Mouse (Mus musculus) kidney, adult 9 months (tissue): ENCODE measurements around the gene Pgrmc1.

Experiments used
- DNase-seq: peaks from one replicate; pipeline ENCODE4 v3.0.0; 2022

Pgrmc1 gene

DNA sequence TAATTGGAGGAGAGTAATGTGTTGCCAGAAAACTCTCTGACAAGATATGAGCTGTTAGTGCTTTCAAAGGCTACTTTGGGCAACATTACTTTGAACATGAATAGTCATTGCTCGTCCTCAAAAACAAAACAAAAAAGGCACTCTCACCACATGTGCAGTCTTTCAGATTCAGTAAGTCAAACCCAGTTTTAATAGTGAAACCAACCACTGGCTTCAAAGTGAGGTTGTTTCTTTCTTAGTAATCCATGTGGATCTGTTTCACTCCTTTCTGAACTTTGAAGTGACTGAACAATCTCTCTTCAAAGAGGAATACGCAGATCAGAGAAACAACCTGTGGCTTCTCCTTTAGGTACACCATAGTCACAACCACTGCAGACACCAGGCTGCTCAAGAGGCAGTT is 11.1 kb downstream of the Pgrmc1 start:
- DNase-seq: no peak

DNA sequence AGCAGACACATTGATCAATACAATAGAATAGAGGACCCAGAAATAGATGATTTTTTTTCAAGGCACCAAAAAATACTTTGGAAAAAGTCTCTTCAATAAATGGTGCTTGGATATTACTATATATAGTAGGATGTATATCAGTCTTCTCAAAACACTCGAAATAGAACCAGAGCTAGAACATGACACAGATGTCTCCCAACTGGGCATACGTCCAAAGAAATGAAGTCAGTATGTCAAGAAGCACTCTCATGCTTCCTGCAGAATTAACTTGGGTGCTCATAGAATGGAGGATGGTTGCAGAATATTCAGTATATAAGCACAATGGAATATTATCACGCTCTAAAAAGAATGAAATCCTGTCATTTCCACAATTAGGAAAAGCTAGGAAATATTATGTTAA is 30.1 kb downstream of the Pgrmc1 start:
- no peak for DNase-seq

- DNase-seq: no peak
These were observed 32.8 kb downstream of the Pgrmc1 start for GRCm38 (mm10) chrX:36630771-36631170.

GRCm38 (mm10) chrX:36640046-36640445 is 42.0 kb downstream of the Pgrmc1 start:
- no peak for DNase-seq

DNA sequence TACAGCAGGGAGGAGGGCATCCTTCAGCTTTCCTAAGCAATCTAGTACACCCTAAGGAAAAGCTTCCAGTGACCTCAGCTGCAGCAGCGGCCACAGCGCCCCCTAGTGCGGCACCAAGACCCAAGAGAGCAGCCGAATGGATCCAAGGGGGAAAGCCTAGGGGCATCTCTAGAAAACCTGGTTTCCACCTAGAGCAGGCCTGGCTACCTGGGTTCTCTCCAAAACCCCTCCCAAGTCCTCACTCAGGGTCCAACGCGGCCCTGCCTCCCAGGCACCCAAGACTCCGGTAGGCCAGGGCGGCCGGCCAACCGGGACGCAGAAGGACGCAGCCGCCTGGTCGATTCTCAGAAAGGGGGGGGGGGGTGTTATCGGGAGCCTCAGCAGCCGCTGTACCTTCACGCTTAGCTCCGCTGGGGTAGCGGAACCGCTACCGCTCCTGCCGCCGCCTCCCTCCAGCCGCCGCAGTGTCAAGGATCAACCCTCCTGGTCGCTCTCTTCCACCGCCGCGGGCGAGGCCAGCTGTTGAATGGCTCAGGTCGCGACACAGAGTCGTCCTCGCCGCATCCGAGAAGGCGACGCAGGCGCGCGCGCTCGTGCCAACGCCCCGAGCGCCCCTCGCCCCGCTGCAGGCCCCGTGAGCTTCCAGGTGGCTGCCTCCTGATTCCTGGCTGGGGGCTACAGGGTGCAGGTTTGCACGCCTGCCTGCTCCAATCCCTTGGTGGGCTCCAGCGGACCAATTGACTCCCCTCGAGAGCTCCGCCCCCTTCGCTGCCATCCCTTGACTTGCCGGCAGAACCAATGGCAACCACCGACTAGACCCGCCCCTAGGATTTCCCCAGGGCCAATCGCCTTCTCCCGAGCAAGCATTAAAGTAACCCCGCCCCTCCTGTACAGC is 46.9 kb downstream of the Pgrmc1 start, which contains the start of gene Akap17b:
Gene Akap17b, minus strand, starts transcription at position 739 of the 895 bp plus-strand sequence.
- DNase-seq: peak; percentile 82
